Mouse (Mus musculus) lung, postnatal 0 days (tissue): ENCODE measurements around the gene Opcml.

Source experiments
- CTCF ChIP-seq: IDR thresholded peaks from 2 replicates; pipeline ENCODE4 v1.5.1; 2016; ENCODE audit warnings: antibody characterized with exemption, mild to moderate bottlenecking
- EP300 ChIP-seq: IDR thresholded peaks from 2 replicates; pipeline ENCODE4 v1.6.1; 2016; ENCODE audit warnings: antibody characterized with exemption, mild to moderate bottlenecking, control low read depth

DNA sequence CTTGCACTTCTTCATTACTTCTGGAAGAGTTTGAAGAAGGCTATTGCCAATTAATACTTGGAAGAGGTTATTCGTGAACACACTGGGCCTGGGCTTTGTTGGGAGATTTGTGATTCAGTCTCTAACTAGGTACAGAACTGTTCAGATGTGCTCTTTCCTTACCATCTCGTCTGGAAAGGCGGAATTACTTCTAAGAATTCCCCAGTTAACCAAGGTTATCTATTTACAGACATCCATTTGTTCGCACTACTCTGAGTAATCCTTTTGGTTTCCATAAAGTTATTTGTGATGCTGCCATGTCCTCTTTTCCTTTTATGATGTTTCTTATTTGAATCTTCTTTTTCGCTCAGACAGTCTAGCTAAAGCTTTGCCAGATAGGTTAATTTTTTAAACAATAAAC is 630.2 kb downstream of the Opcml start:
- no peak for TF ChIP-seq CTCF
- TF ChIP-seq EP300: no peak
